Mouse (Mus musculus): Measurements from ENCODE around the gene Asb1.

Gene Asb1

DNA sequence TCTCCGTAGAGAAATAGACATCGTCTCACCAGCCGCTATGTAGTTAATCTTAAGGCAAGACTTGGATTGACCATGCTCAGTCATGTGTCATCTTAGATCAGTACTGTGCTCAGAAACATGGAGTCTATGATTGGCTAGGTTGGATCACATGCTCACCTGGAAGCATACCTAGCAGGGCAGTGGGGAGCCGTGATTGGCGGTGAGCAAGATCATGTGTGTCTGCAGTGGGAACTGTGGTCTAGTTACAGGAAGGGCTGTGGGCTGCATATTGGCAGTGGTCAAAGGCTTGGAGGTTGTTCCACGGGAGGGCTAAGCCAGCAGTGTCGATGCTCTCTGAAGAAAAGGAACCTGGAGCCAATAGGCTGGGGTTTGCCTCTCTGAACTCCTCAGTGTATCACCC lies 66.4 kb downstream of the Asb1 start:
- in situ Hi-C loops (cut with MboI, MseI) = no loop called here

DNA sequence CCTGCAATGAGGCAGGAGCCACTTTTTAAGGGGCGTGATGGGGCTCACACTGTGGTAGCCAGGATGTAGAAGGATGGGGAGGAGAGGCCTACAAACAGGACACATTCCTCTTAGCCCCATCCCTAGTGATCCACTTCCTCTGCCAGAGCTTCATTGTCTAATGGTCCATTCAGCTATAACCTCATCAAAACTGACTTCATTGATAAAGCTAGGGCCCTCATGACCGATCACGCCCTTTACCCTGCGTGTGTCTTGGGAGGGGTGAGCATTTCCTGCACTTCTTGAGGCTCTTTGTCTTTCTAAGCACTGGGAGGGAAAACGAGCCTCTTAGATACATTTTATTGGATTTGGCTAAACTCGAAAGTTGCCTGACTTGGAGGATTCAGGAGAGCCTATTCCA lies 66.8 kb downstream of the Asb1 start:
- in situ Hi-C loops (cut with MboI, MseI) = no loop called here
